Mouse (Mus musculus) myocyte (in vitro differentiated cells): ENCODE measurements at regions not wholly inside any gene's neighbourhood (a gene's known extent, or its start where the extent isn't known, plus 50 kb on each side); places are given as distances from the start of the nearest gene placed in this dataset.

Experiments used
- MAX ChIP-seq: IDR thresholded peaks from one replicate; pipeline ENCODE4 v1.6.1; 2011; ENCODE audit warnings: low read depth, mild to moderate bottlenecking, control low read depth
- MYOD1 ChIP-seq, 3 experiments: IDR thresholded peaks; one replicate each; pipeline ENCODE4 v1.6.1; 2011; ENCODE audit warnings: control low read depth in 2 of 3, low read depth in 2 of 3, mild to moderate bottlenecking in 2 of 3, moderate library complexity in 1 of 3; ENCODE audit not compliant: insufficient read length in 2 of 3, control insufficient read depth in 1 of 3
- POLR2A ChIP-seq: IDR thresholded peaks from one replicate; pipeline ENCODE4 v1.6.1; 2011; ENCODE audit warnings: low read depth, mild to moderate bottlenecking, control low read depth, moderate library complexity; ENCODE audit not compliant: insufficient read length
- POLR2AphosphoS2 ChIP-seq: IDR thresholded peaks from one replicate; pipeline ENCODE4 v1.6.1; 2011; ENCODE audit warnings: low read depth, control low read depth; ENCODE audit not compliant: insufficient read length
- SRF ChIP-seq: IDR thresholded peaks from one replicate; pipeline ENCODE4 v1.6.1; 2011; ENCODE audit warnings: low read depth; ENCODE audit not compliant: control insufficient read depth, insufficient read length
- TCF12 ChIP-seq: IDR thresholded peaks from one replicate; pipeline ENCODE4 v1.6.1; 2011; ENCODE audit warnings: mild to moderate bottlenecking, control low read depth; ENCODE audit not compliant: poor library complexity, insufficient read depth, severe bottlenecking
- USF1 ChIP-seq: IDR thresholded peaks from one replicate; pipeline ENCODE4 v1.6.1; 2011; ENCODE audit warnings: low read depth, mild to moderate bottlenecking, control low read depth, moderate library complexity

DNA sequence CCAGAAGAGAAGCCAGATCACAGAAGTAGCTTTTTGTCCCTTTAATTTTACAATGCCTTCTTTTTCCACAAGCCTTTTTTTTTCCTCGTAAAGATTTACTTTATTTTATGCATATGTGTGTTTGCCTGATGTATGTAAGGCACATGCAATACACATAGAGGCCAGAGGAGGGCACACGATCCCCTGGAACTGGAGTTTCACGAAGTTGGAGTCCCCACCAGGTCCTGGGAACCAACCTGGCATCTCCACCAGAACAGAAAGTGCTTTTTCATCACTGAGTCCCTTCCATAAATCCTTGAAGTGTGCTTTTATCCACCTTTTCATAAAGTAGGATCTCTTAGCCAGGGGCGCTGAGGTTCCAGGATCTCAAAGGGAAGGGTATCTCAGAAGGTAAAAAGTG is 152.8 kb downstream of the Gm45692 start:
- TF ChIP-seq POLR2A (no peak), TCF12 (no peak), MAX (no peak), SRF (no peak), MYOD1 (IDR thresholded peaks at IDR 0.05; ENCODE audit: control insufficient read depth in 1 of 3, insufficient read length in 2 of 3, low read depth in 2 of 3) (no peak), POLR2AphosphoS2 (no peak), USF1 (no peak)
